Mouse (Mus musculus): ENCODE data around the gene Sv2a. TPM values are rescaled to one million over a fixed set of nuclear protein-coding genes. Genes with fewer than 3 reads are reported as not detected.

The Sv2a gene
- polyA plus RNA-seq, 1 experiment from 2014 or later, result 4.1 TPM

DNA sequence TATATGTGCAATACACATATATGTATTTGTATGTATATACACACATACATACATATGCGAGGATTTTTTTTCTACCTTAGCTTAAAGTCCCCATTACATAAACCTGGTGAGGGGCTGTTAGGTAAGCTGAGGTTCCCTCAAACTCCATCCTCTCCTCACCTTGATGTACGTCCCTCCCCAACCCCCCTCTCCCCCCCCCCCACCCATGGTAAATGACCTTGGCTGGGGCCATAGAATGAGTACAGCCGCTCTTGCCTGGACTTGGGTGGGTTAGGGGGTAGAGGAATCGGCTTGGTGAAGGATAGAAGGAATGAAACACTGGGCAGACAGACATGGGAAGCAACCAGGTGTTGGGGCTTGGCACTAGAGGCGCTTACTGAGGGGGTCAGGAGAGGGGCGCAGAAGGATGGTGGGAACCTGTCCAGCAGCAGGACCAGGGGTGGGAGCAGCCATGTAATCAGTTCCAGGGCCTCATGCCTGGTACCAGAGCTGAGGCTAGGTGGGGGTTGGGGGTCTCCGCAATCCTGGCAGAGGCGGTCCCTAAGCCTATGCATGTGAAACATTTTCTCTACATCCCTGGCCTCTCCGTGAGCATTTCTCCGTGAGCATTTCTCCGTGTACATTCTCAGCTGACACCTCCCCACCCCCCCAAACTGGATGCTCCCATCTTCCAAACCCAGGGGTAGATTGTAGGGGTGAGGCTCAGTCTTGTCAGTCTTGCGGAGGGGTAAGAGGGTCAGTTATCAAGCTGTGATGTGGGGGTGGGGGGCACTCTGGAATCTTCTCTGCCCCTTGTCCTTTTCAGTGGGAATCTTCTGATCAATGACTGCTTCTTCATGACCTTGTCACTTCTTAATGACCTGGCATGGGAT, 795 bp downstream of the Sv2a start:
- H3K27me3 ChIP-seq (ENCODE audit: control insufficient read depth, insufficient read depth, low read length), result no peaks in the 10 kb centered on the region
- H3K4me2 ChIP-seq (ENCODE audit: low read depth, low read length), result peak overlapping the region; percentile 72
- peak overlapping the region; percentile 75 for H3K9ac ChIP-seq (ENCODE audit: low read length)
- no peak overlapping the region for H3K27ac ChIP-seq (ENCODE audit: low read length)
- peaks cover 7% of the 10 kb centered on the region; the same call in 1 of the 2 replicates for H3K36me3 ChIP-seq (ENCODE audit: control insufficient read depth, insufficient read depth, low read length)
- H3K4me1 ChIP-seq (ENCODE audit: control insufficient read depth, insufficient read depth, low read length), result peaks cover 17% of the 10 kb centered on the region
- 32% methylated on average over 12 of the region's 12 CpGs for WGBS
- H3K9me3 ChIP-seq (replicated peaks; ENCODE audit: control insufficient read depth, low read length), result no peaks in the 10 kb centered on the region
- no peak for ATAC-seq (ENCODE audit: insufficient read depth, low FRiP score)
- peak overlapping the region; percentile 55 for H3K4me3 ChIP-seq (replicated peaks; ENCODE audit: low read length)

DNA sequence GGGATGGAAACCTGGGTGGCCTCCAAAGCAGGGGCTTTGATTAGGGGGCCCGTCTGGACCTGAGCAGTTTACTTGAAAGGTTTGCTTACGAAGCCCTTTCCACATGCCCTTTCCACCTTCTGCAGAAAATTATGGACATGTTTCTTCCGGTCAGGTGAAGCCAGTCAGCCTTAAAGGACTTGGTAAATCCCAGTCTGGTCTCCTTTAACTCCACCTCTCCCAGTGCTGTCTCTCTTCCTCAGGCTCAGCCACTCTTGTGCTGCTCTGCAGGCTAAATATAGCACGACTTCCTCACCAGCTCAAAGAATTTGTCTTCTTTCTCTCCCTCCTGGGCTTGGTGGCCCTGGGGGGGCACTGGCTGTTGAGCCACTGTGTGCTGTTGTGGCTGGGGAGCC, 1.4 kb downstream of the Sv2a start:
- peaks cover 17% of the 10 kb centered on the region for H3K4me1 ChIP-seq (ENCODE audit: control insufficient read depth, insufficient read depth, low read length)
- H3K27ac ChIP-seq (ENCODE audit: low read length), result no peak overlapping the region
- 19% methylated on average over 4 of the region's 4 CpGs for WGBS
- peak overlapping the region; percentile 72 for H3K4me2 ChIP-seq (ENCODE audit: low read depth, low read length)
- H3K36me3 ChIP-seq (ENCODE audit: control insufficient read depth, insufficient read depth, low read length), result peaks cover 7% of the 10 kb centered on the region; the same call in 1 of the 2 replicates
- H3K9me3 ChIP-seq (replicated peaks; ENCODE audit: control insufficient read depth, low read length), result no peaks in the 10 kb centered on the region
- no peak for ATAC-seq (ENCODE audit: insufficient read depth, low FRiP score)
- no peaks in the 10 kb centered on the region for H3K27me3 ChIP-seq (ENCODE audit: control insufficient read depth, insufficient read depth, low read length)
- no peak overlapping the region for H3K4me3 ChIP-seq (replicated peaks; ENCODE audit: low read length)
- no peak overlapping the region for H3K9ac ChIP-seq (ENCODE audit: low read length)

GRCm38 (mm10) chr3:96192977-96193376, 12.0 kb downstream of the Sv2a start:
- H3K27ac ChIP-seq (ENCODE audit: low read length), result no peak overlapping the region
- 56% methylated on average over 12 of the region's 12 CpGs for WGBS
- H3K9ac ChIP-seq (ENCODE audit: low read length), result no peak overlapping the region

GRCm38 (mm10) chr3:96194966-96195365, 14.0 kb downstream of the Sv2a start:
- no peaks in the 10 kb centered on the region for H3K9me3 ChIP-seq (replicated peaks; ENCODE audit: control insufficient read depth, low read length)

More at GRCm38 (mm10) chr3:96192977-96193376, 12.0 kb downstream of the Sv2a start:
- peaks cover 7% of the 10 kb centered on the region for H3K4me1 ChIP-seq (ENCODE audit: control insufficient read depth, insufficient read depth, low read length)
- no peak for ATAC-seq (ENCODE audit: insufficient read depth, low FRiP score)
- no peaks in the 10 kb centered on the region for H3K9me3 ChIP-seq (replicated peaks; ENCODE audit: control insufficient read depth, low read length)
- H3K4me2 ChIP-seq (ENCODE audit: low read depth, low read length), result no peak overlapping the region
- no peaks in the 10 kb centered on the region for H3K27me3 ChIP-seq (ENCODE audit: control insufficient read depth, insufficient read depth, low read length)
- no peaks in the 10 kb centered on the region for H3K36me3 ChIP-seq (ENCODE audit: control insufficient read depth, insufficient read depth, low read length)
- H3K4me3 ChIP-seq (replicated peaks; ENCODE audit: low read length), result no peak overlapping the region

DNA sequence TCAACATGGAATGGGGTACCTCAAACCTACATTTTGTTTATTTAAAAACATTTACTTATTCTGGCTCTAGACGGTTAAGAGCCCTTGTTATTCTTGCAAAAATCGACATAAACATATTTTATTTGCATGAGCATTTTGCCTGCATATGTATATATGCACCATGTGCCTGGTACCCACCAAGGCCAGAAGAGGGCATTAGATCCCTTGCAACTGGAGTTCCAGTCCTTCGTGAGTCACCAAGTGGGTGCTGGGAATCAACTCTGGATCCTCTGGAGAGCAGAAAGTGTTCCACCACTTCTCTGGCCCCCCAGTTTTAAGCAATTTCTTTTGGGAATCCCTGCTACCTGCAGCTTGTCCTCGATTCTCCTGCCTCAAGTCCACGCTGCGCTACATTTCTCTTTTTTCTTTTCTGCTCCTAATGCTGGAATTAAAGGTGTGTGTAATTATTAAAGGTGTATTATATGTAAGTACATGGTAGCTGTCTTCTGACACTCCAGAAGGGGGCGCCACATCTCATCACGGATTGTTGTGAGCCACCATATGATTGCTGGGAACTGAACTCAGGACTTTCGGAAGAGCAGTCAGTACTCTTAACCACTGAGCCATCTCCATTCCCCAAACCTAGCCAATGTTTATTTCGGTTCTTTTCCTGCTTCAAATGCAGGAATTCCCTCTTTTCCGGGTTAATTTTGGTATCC, 14.8 kb downstream of the Sv2a start:
- no peak overlapping the region for H3K4me3 ChIP-seq (replicated peaks; ENCODE audit: low read length)
- ATAC-seq (ENCODE audit: insufficient read depth, low FRiP score), result no peak
- WGBS, result 90% methylated on average over 11 of the region's 11 CpGs
- no peak overlapping the region for H3K27ac ChIP-seq (ENCODE audit: low read length)
- H3K9me3 ChIP-seq (replicated peaks; ENCODE audit: control insufficient read depth, low read length), result no peaks in the 10 kb centered on the region
- no peak overlapping the region for H3K4me2 ChIP-seq (ENCODE audit: low read depth, low read length)
- H3K9ac ChIP-seq (ENCODE audit: low read length), result no peak overlapping the region
- peaks cover 7% of the 10 kb centered on the region for H3K4me1 ChIP-seq (ENCODE audit: control insufficient read depth, insufficient read depth, low read length)
- H3K36me3 ChIP-seq (ENCODE audit: control insufficient read depth, insufficient read depth, low read length), result no peaks in the 10 kb centered on the region
- H3K27me3 ChIP-seq (ENCODE audit: control insufficient read depth, insufficient read depth, low read length), result no peaks in the 10 kb centered on the region

More at GRCm38 (mm10) chr3:96194966-96195365, 14.0 kb downstream of the Sv2a start:
- Histone ChIP-seq H3K27me3 (ENCODE audit: control insufficient read depth, insufficient read depth, low read length) (no peaks in the 10 kb centered on the region), H3K36me3 (ENCODE audit: control insufficient read depth, insufficient read depth, low read length) (no peaks in the 10 kb centered on the region), H3K4me1 (ENCODE audit: control insufficient read depth, insufficient read depth, low read length) (peaks cover 7% of the 10 kb centered on the region), H3K4me3 (replicated peaks; ENCODE audit: low read length) (no peak overlapping the region), H3K4me2 (ENCODE audit: low read depth, low read length) (no peak overlapping the region), H3K9ac (ENCODE audit: low read length) (no peak overlapping the region), H3K27ac (ENCODE audit: low read length) (no peak overlapping the region)
- ATAC-seq (ENCODE audit: insufficient read depth, low FRiP score), result no peak
- WGBS, result 79% methylated on average over 10 of the region's 10 CpGs

GRCm38 (mm10) chr3:96196437-96197128, 15.6 kb downstream of the Sv2a start:
- Histone ChIP-seq H3K27ac (ENCODE audit: low read length) (peak overlapping the region; percentile 95), H3K27me3 (ENCODE audit: control insufficient read depth, insufficient read depth, low read length) (no peaks in the 10 kb centered on the region), H3K4me3 (replicated peaks; ENCODE audit: low read length) (peak overlapping the region; percentile 79), H3K9me3 (replicated peaks; ENCODE audit: control insufficient read depth, low read length) (no peaks in the 10 kb centered on the region), H3K9ac (ENCODE audit: low read length) (peak overlapping the region; percentile 82), H3K4me1 (ENCODE audit: control insufficient read depth, insufficient read depth, low read length) (peaks cover 7% of the 10 kb centered on the region), H3K36me3 (ENCODE audit: control insufficient read depth, insufficient read depth, low read length) (no peaks in the 10 kb centered on the region), H3K4me2 (ENCODE audit: low read depth, low read length) (peak overlapping the region; percentile 99)
- no peak for ATAC-seq (ENCODE audit: insufficient read depth, low FRiP score)
- WGBS, result 18% methylated on average over 27 of the region's 27 CpGs

- peak overlapping the region; percentile 82 for H3K9ac ChIP-seq (ENCODE audit: low read length)
- peak overlapping the region; percentile 99 for H3K4me2 ChIP-seq (ENCODE audit: low read depth, low read length)
- H3K4me1 ChIP-seq (ENCODE audit: control insufficient read depth, insufficient read depth, low read length), result peaks cover 7% of the 10 kb centered on the region
- peak overlapping the region; percentile 79 for H3K4me3 ChIP-seq (replicated peaks; ENCODE audit: low read length)
- under 1% methylated on average over 50 of the region's 50 CpGs for WGBS
- H3K27ac ChIP-seq (ENCODE audit: low read length), result peak overlapping the region; percentile 95
- no peaks in the 10 kb centered on the region for H3K36me3 ChIP-seq (ENCODE audit: control insufficient read depth, insufficient read depth, low read length)
- H3K9me3 ChIP-seq (replicated peaks; ENCODE audit: control insufficient read depth, low read length), result no peaks in the 10 kb centered on the region
- no peaks in the 10 kb centered on the region for H3K27me3 ChIP-seq (ENCODE audit: control insufficient read depth, insufficient read depth, low read length)
- ATAC-seq (ENCODE audit: insufficient read depth, low FRiP score), result peak; percentile 93
Measured at GRCm38 (mm10) chr3:96197129-96197749, 16.3 kb downstream of the Sv2a start.

- Histone ChIP-seq H3K4me1 (ENCODE audit: control insufficient read depth, insufficient read depth, low read length) (peaks cover 7% of the 10 kb centered on the region), H3K9ac (ENCODE audit: low read length) (peak overlapping the region; percentile 33; the same call in 1 of the 2 replicates), H3K27ac (ENCODE audit: low read length) (peak overlapping the region; percentile 71), H3K4me3 (replicated peaks; ENCODE audit: low read length) (peak overlapping the region; percentile 79), H3K36me3 (ENCODE audit: control insufficient read depth, insufficient read depth, low read length) (no peaks in the 10 kb centered on the region), H3K4me2 (ENCODE audit: low read depth, low read length) (peak overlapping the region; percentile 99), H3K9me3 (replicated peaks; ENCODE audit: control insufficient read depth, low read length) (no peaks in the 10 kb centered on the region), H3K27me3 (ENCODE audit: control insufficient read depth, insufficient read depth, low read length) (no peaks in the 10 kb centered on the region)
- peak; percentile 34; the same call in 1 of the 2 replicates for ATAC-seq (ENCODE audit: insufficient read depth, low FRiP score)
- WGBS, result 13% methylated on average over 6 of the region's 6 CpGs
Measured at GRCm38 (mm10) chr3:96198181-96198580, 17.2 kb downstream of the Sv2a start.
